Mouse (Mus musculus): ENCODE measurements around the gene Gm28372. TPM values are rescaled to one million over a fixed set of nuclear protein-coding genes. Genes with fewer than 3 reads are reported as not detected.

Gm28372 gene
- total and polyA plus RNA-seq, 3 experiments: not detected

DNA sequence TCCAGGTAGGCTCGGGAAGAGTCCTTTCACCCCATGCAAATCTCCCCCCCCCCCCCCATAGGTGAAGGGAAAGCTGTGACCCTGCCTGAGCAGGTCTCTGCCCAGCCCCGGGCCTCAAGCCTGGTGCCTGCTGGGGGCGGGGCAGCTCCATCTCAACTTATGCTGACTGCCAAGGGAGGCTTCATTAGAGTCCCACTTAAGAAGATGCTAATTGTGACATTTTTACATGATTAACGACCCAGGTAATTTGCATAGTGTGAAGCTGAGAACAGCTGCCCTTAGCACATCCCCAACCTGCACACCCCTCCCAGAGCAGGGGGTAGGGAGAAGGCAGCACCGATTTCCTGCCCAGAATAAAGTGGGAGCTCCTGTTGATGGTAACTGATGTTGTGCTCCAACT lies 46.2 kb upstream of the Gm28372 start:
- peaks cover 0 to 10% of the 10 kb centered on the region in 2 experiments; a peak in 2 of 4 replicates for H3K36me3 ChIP-seq (ENCODE audit: control insufficient read depth in 1 of 2, insufficient read depth in 2 of 2, low read length in 2 of 2)
- H3K9ac ChIP-seq (ENCODE audit: control insufficient read depth, low read depth, low read length, poor library complexity, severe bottlenecking): no peak overlapping the region
- no peak overlapping the region for H3K4me3 ChIP-seq (ENCODE audit: control insufficient read depth in 1 of 2, insufficient read depth in 1 of 2, low read depth in 2 of 2, low read length in 2 of 2)
- DNase-seq (ENCODE audit: low read depth, low spot score): no peak
- TF ChIP-seq NRF1 (IDR thresholded peaks at IDR 0.05; ENCODE audit: insufficient read depth, low read depth, low read length, poor library complexity, severe bottlenecking) (no peak), EP300 (IDR thresholded peaks at IDR 0.05; ENCODE audit: low read depth in 1 of 2, low read length in 2 of 2) (no peak), POLR2A (IDR thresholded peaks at IDR 0.05; ENCODE audit: control insufficient read depth in 1 of 2, insufficient read depth in 1 of 2, low read depth in 1 of 2, low read length in 2 of 2, poor library complexity in 1 of 2) (no peak), ZNF384 (IDR thresholded peaks at IDR 0.05; ENCODE audit: low read depth, low read length) (no peak)
- no peaks in the 10 kb centered on the region for H3K9me3 ChIP-seq (replicated peaks; ENCODE audit: insufficient read depth, low read length)
- no peaks in the 10 kb centered on the region for H3K79me2 ChIP-seq (ENCODE audit: control insufficient read depth, insufficient read depth, low read length, poor library complexity)
- H3K27me3 ChIP-seq (ENCODE audit: control insufficient read depth in 1 of 2, insufficient read depth in 2 of 2, low read length in 2 of 2): no peaks in the 10 kb centered on the region
- H3K4me1 ChIP-seq (ENCODE audit: control insufficient read depth in 1 of 2, insufficient read depth in 2 of 2, low read length in 2 of 2): peaks cover 0 to 15% of the 10 kb centered on the region in 2 experiments; a peak in 2 of 4 replicates
- no peak overlapping the region for H3K27ac ChIP-seq (ENCODE audit: control insufficient read depth, low read depth, low read length)

GRCm38 (mm10) chr2:130362511-130363026 lies 42.5 kb upstream of the Gm28372 start:
- H3K4me3 ChIP-seq (ENCODE audit: control insufficient read depth in 1 of 2, insufficient read depth in 1 of 2, low read depth in 2 of 2, low read length in 2 of 2): no peak overlapping the region
- DNase-seq (ENCODE audit: low read depth, low spot score): peak; percentile 65
- H3K27ac ChIP-seq (ENCODE audit: control insufficient read depth, low read depth, low read length): no peak overlapping the region

GRCm38 (mm10) chr2:130365211-130366094 lies 39.6 kb upstream of the Gm28372 start:
- Histone ChIP-seq H3K9ac (ENCODE audit: control insufficient read depth, low read depth, low read length, poor library complexity, severe bottlenecking) (no peak overlapping the region), H3K4me1 (ENCODE audit: control insufficient read depth in 1 of 2, insufficient read depth in 2 of 2, low read length in 2 of 2) (no peaks in the 10 kb centered on the region), H3K9me3 (replicated peaks; ENCODE audit: insufficient read depth, low read length) (no peaks in the 10 kb centered on the region), H3K27ac (ENCODE audit: control insufficient read depth, low read depth, low read length) (no peak overlapping the region), H3K36me3 (ENCODE audit: control insufficient read depth in 1 of 2, insufficient read depth in 2 of 2, low read length in 2 of 2) (no peaks in the 10 kb centered on the region), H3K27me3 (ENCODE audit: control insufficient read depth in 1 of 2, insufficient read depth in 2 of 2, low read length in 2 of 2) (no peaks in the 10 kb centered on the region), H3K4me3 (ENCODE audit: control insufficient read depth in 1 of 2, insufficient read depth in 1 of 2, low read depth in 2 of 2, low read length in 2 of 2) (no peak overlapping the region), H3K79me2 (ENCODE audit: control insufficient read depth, insufficient read depth, low read length, poor library complexity) (no peaks in the 10 kb centered on the region)
- no peak for TF ChIP-seq USF2 (IDR thresholded peaks at IDR 0.05; ENCODE audit: borderline replicate concordance in 1 of 2, insufficient read depth in 1 of 2, low read depth in 1 of 2, low read length in 2 of 2)
- no peak for TF ChIP-seq MEF2A (IDR thresholded peaks at IDR 0.05; ENCODE audit: extremely low read depth, insufficient replicate concordance, low read depth, low read length, poor library complexity, severe bottlenecking)
- no peak for TF ChIP-seq BHLHE40 (IDR thresholded peaks at IDR 0.05; ENCODE audit: borderline replicate concordance, low read depth, low read length)
- TF ChIP-seq TAL1 (IDR thresholded peaks at IDR 0.05; ENCODE audit: low read length): no peak
- TF ChIP-seq ETS1 (IDR thresholded peaks at IDR 0.05; ENCODE audit: low read depth, low read length): no peak
- TF ChIP-seq MYB (IDR thresholded peaks at IDR 0.05; ENCODE audit: low read depth, low read length): no peak
- no peak for TF ChIP-seq MXI1 (IDR thresholded peaks at IDR 0.05; ENCODE audit: low read depth, low read length)
- TF ChIP-seq UBTF (IDR thresholded peaks at IDR 0.05; ENCODE audit: borderline replicate concordance, insufficient read depth, low read depth, low read length): no peak
- TF ChIP-seq ELF1 (IDR thresholded peaks at IDR 0.05; ENCODE audit: low read depth, low read length): no peak
- TF ChIP-seq POLR2AphosphoS5 (IDR thresholded peaks at IDR 0.05; ENCODE audit: borderline replicate concordance, low read depth, low read length): no peak
- TF ChIP-seq CTCF (IDR thresholded peaks at IDR 0.05 in 2 of 3, conservative IDR thresholded peaks at IDR 0.05 in 1 of 3; ENCODE audit: control insufficient read depth in 1 of 3, insufficient read depth in 1 of 3, low read depth in 2 of 3, low read length in 3 of 3, poor library complexity in 1 of 3, severe bottlenecking in 1 of 3): no peak; a peak in 1 of 6 replicates
- no peak for DNase-seq (ENCODE audit: low read depth, low spot score)

More at GRCm38 (mm10) chr2:130362511-130363026, 42.5 kb upstream of the Gm28372 start:
- Histone ChIP-seq H3K79me2 (ENCODE audit: control insufficient read depth, insufficient read depth, low read length, poor library complexity) (no peaks in the 10 kb centered on the region), H3K4me1 (ENCODE audit: control insufficient read depth in 1 of 2, insufficient read depth in 2 of 2, low read length in 2 of 2) (peaks cover 0 to 5% of the 10 kb centered on the region in 2 experiments; a peak in 2 of 4 replicates), H3K9me3 (replicated peaks; ENCODE audit: insufficient read depth, low read length) (no peaks in the 10 kb centered on the region), H3K36me3 (ENCODE audit: control insufficient read depth in 1 of 2, insufficient read depth in 2 of 2, low read length in 2 of 2) (peaks cover 0 to 6% of the 10 kb centered on the region in 2 experiments; a peak in 2 of 4 replicates), H3K27me3 (ENCODE audit: control insufficient read depth in 1 of 2, insufficient read depth in 2 of 2, low read length in 2 of 2) (no peaks in the 10 kb centered on the region), H3K9ac (ENCODE audit: control insufficient read depth, low read depth, low read length, poor library complexity, severe bottlenecking) (no peak overlapping the region)
- TF ChIP-seq KAT2A (conservative IDR thresholded peaks at IDR 0.05; ENCODE audit: low read depth, low read length) (no peak), RAD21 (IDR thresholded peaks at IDR 0.05; ENCODE audit: low read depth, low read length) (peak; percentile 86), CTCF (IDR thresholded peaks at IDR 0.05 in 2 of 3, conservative IDR thresholded peaks at IDR 0.05 in 1 of 3; ENCODE audit: control insufficient read depth in 1 of 3, insufficient read depth in 1 of 3, low read depth in 2 of 3, low read length in 3 of 3, poor library complexity in 1 of 3, severe bottlenecking in 1 of 3) (peak; percentile 48 to 89 (median 86); a peak in 5 of 6 replicates), MEF2A (IDR thresholded peaks at IDR 0.05; ENCODE audit: extremely low read depth, insufficient replicate concordance, low read depth, low read length, poor library complexity, severe bottlenecking) (no peak), USF1 (IDR thresholded peaks at IDR 0.05; ENCODE audit: low read depth, low read length) (no peak), POLR2AphosphoS2 (IDR thresholded peaks at IDR 0.05; ENCODE audit: low read length) (no peak), ZMIZ1 (IDR thresholded peaks at IDR 0.05; ENCODE audit: low read depth, low read length) (no peak), SMC3 (IDR thresholded peaks at IDR 0.05; ENCODE audit: low read depth, low read length) (peak; percentile 90), ZC3H11A (IDR thresholded peaks at IDR 0.05; ENCODE audit: low read depth, low read length) (peak; percentile 87), RCOR1 (IDR thresholded peaks at IDR 0.05; ENCODE audit: low read depth, low read length) (no peak), BHLHE40 (IDR thresholded peaks at IDR 0.05; ENCODE audit: borderline replicate concordance, low read depth, low read length) (no peak)
